Mouse (Mus musculus): ENCODE measurements around the gene Psg22. TPM values are rescaled to one million over a fixed set of nuclear protein-coding genes. Genes with fewer than 3 reads are reported as not detected.

Gene Psg22
- total RNA-seq (2023; ENCODE audit: inconsistent age): not detected in 4 replicates

GRCm38 (mm10) chr7:18717790-18718189 is at the start of gene Psg22:
Gene Psg22, plus strand, starts transcription at chr7:18718090.

DNA sequence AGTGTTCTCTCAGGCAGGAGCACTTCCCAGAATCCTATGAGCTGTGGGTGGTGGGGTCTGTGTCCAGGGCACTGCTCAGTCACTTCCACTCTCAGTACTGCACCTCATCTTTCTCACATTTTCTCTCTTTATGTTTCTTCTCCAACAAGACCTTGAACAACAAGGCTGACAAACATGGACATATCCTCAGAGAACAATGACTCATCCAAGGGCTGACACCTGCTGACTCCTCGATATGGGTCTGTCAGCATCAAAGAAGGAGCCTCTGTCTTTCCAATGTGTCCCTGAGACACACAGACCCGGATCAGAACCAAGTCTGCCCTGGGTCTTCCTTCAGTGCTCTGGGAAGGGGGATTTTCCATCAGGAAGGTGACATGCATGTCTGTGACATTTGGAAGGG is 31.8 kb upstream of the Psg22 start, which contains the start of gene Psg20:
Gene Psg20, minus strand, starts transcription at position 101 of the 400 bp plus-strand sequence.

Other genes starting within 250 kb of the Psg22 start
- gene Psg26, start 233.9 kb upstream of the Psg22 start, total RNA-seq (2023; ENCODE audit: inconsistent age): not detected in 4 replicates
- not detected in 4 replicates for gene Psg25, start 185.8 kb upstream of the Psg22 start, total RNA-seq (2023; ENCODE audit: inconsistent age)
- not detected in 4 replicates for gene Psg27, start 150.8 kb upstream of the Psg22 start, total RNA-seq (2023; ENCODE audit: inconsistent age)
- not detected in 4 replicates for gene Psg23, start 101.6 kb upstream of the Psg22 start, total RNA-seq (2023; ENCODE audit: inconsistent age)
- gene Psg21, start 61.4 kb upstream of the Psg22 start, total RNA-seq (2023; ENCODE audit: inconsistent age): not detected in 4 replicates
- gene Psg20, start 31.9 kb upstream of the Psg22 start, total RNA-seq (2023; ENCODE audit: inconsistent age): not detected in 4 replicates
- not detected in 4 replicates for gene Psg19, start 80.4 kb downstream of the Psg22 start, total RNA-seq (2023; ENCODE audit: inconsistent age)
- gene Psg17, start 103.5 kb downstream of the Psg22 start, total RNA-seq (2023; ENCODE audit: inconsistent age): not detected in 4 replicates
- not detected in 4 replicates for gene Mill2, start 121.9 kb downstream of the Psg22 start, total RNA-seq (2023; ENCODE audit: inconsistent age)
- 20.5 to 23.4 TPM (median 22.0 TPM) in 4 replicates for gene Pglyrp1, start 153.2 kb downstream of the Psg22 start, total RNA-seq (2023; ENCODE audit: inconsistent age)
- 17.6 to 25.4 TPM (median 23.2 TPM) in 4 replicates for gene Ccdc61, start 192.3 kb downstream of the Psg22 start, total RNA-seq (2023; ENCODE audit: inconsistent age)
- not detected in 4 replicates for gene Nova2, start 207.8 kb downstream of the Psg22 start, total RNA-seq (2023; ENCODE audit: inconsistent age)